Mouse (Mus musculus): Measurements from ENCODE around the gene Fam185a. TPM values are rescaled to one million over a fixed set of nuclear protein-coding genes. Genes with fewer than 3 reads are reported as not detected.

Gene Fam185a
- polyA plus RNA-seq, 1 experiment from 2014 or later, result 6.9 TPM

DNA sequence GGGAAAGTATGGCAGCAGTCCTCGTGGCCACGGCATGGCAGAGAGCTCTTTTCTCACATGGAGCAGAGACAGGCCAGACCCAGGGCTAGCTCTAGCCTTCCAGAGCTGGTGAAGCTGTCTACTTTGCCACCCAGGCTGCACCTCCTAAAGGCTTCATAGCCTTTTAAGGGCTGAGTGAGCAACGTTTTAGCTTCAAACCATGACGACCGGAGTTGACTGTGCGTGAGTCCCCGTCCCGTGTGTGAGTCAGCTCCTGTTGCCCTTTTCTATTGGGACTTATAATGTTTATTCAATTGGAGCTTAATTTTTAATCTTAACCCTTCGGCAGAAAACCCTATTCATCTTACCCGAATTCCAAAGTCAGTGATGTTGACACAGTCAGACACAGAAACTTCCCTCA lies 75.4 kb downstream of the Fam185a start:
- H3K36me3 ChIP-seq (replicated peaks; ENCODE audit: control insufficient read depth, insufficient read depth, low read depth, low read length), result no peaks in the 10 kb centered on the region
- 84% methylated on average over 10 of the region's 10 CpGs for WGBS
- no peak overlapping the region for H3K9ac ChIP-seq (replicated peaks; ENCODE audit: low read length)
- no peak overlapping the region for H3K27ac ChIP-seq (replicated peaks; ENCODE audit: low read depth, low read length)
- no peak overlapping the region for H3K4me2 ChIP-seq (ENCODE audit: low read depth, low read length)
- no peaks in the 10 kb centered on the region for H3K27me3 ChIP-seq (ENCODE audit: control insufficient read depth, insufficient read depth, low read length)
- DNase-seq (ENCODE audit: low spot score) (no peak), ATAC-seq (replicated peaks; ENCODE audit: insufficient number of reproducible peaks, low FRiP score, low TSS enrichment, low read depth) (no peak)
- no peaks in the 10 kb centered on the region for H3K4me1 ChIP-seq (ENCODE audit: control insufficient read depth, insufficient read depth, low read length)
- H3K4me3 ChIP-seq (ENCODE audit: low read depth, low read length), result no peak overlapping the region
- no peaks in the 10 kb centered on the region for H3K9me3 ChIP-seq (replicated peaks; ENCODE audit: control insufficient read depth, low read length)

DNA sequence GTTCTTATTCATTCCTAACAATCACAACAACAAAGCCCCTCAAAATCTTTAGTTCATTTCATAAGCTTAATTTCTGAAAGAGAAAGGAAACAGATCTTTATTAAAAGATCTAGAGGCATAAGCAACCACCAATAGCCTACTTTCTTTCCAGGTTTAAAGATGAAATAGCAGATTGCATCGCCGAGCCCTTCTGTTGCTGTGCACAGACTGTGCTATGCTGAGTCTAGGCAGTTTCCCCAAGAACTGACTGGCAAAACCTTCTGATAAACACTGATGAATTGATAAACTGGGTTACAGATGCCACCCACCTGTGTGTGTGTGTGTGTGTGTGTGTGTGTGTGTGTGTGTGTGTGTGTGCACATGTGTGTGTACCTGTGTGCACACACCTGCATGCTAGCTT lies 76.2 kb downstream of the Fam185a start:
- 91% methylated on average over 2 of the region's 2 CpGs for WGBS
- ATAC-seq (replicated peaks; ENCODE audit: insufficient number of reproducible peaks, low FRiP score, low TSS enrichment, low read depth), result no peak
- Histone ChIP-seq H3K4me1 (ENCODE audit: control insufficient read depth, insufficient read depth, low read length) (no peaks in the 10 kb centered on the region), H3K27me3 (ENCODE audit: control insufficient read depth, insufficient read depth, low read length) (no peaks in the 10 kb centered on the region), H3K36me3 (replicated peaks; ENCODE audit: control insufficient read depth, insufficient read depth, low read depth, low read length) (no peaks in the 10 kb centered on the region), H3K9me3 (replicated peaks; ENCODE audit: control insufficient read depth, low read length) (no peaks in the 10 kb centered on the region), H3K9ac (replicated peaks; ENCODE audit: low read length) (no peak overlapping the region), H3K4me3 (ENCODE audit: low read depth, low read length) (no peak overlapping the region), H3K4me2 (ENCODE audit: low read depth, low read length) (no peak overlapping the region), H3K27ac (replicated peaks; ENCODE audit: low read depth, low read length) (no peak overlapping the region)
- no peak for DNase-seq (ENCODE audit: low spot score)

DNA sequence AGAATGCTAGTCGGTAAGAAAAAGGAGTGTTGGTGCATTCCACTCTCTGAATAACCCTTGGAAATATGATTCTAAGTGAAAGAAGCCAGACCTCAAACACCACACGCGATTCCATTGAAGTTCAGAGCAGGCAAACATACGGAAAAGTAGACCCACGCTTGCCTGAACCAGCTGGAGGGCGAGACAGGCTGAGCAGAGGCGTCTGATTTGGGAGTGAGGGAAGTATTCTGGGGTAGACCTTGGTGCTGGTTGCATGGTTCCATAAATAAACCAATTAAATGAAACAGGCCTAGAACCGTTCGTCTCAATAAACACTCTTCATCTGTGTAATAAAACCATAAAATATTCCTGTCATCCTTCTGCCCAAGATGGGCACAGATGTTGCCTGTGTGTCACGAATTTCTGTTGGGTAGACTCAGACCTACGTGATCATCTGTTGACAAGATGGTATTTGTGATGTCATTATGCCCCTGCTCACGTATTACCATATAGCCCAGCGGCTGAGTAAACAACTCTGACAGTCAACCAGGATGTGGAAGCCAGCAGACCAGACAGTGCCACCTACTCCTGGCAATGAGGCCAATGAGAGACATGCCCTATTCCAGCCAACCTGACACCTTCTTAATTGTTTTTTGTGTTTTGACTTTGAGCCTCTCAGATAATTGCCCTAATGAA lies 78.3 kb downstream of the Fam185a start:
- H3K27ac ChIP-seq (replicated peaks; ENCODE audit: low read depth, low read length), result no peak overlapping the region
- no peak overlapping the region for H3K4me2 ChIP-seq (ENCODE audit: low read depth, low read length)
- 83% methylated on average over 13 of the region's 13 CpGs for WGBS
- H3K9ac ChIP-seq (replicated peaks; ENCODE audit: low read length), result no peak overlapping the region
- H3K9me3 ChIP-seq (replicated peaks; ENCODE audit: control insufficient read depth, low read length), result no peaks in the 10 kb centered on the region
- no peak for DNase-seq (ENCODE audit: low spot score)
- no peaks in the 10 kb centered on the region for H3K4me1 ChIP-seq (ENCODE audit: control insufficient read depth, insufficient read depth, low read length)
- no peaks in the 10 kb centered on the region for H3K27me3 ChIP-seq (ENCODE audit: control insufficient read depth, insufficient read depth, low read length)
- H3K4me3 ChIP-seq (ENCODE audit: low read depth, low read length), result no peak overlapping the region
- no peaks in the 10 kb centered on the region for H3K36me3 ChIP-seq (replicated peaks; ENCODE audit: control insufficient read depth, insufficient read depth, low read depth, low read length)
- ATAC-seq (replicated peaks; ENCODE audit: insufficient number of reproducible peaks, low FRiP score, low TSS enrichment, low read depth), result no peak

DNA sequence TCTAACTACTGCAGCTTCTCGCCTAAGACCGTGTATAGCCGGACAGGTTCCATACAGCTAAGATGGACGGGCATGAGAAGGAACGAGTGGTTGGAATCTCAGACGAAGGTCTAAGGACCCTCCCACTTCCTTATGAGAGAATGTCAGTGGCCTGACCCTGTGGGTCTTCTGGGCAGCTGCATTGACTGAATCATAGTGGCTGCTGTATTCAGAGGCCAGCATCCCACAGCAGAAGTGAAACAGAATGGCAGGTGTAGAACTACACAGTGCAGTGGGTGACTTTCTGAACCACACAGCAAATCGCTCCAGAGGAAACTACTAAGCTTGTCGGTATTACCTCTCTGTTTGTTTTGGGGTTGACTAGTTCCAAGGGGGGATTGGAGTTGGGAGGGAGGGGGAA lies 80.4 kb downstream of the Fam185a start:
- ATAC-seq (replicated peaks; ENCODE audit: insufficient number of reproducible peaks, low FRiP score, low TSS enrichment, low read depth) (no peak), DNase-seq (ENCODE audit: low spot score) (no peak)

DNA sequence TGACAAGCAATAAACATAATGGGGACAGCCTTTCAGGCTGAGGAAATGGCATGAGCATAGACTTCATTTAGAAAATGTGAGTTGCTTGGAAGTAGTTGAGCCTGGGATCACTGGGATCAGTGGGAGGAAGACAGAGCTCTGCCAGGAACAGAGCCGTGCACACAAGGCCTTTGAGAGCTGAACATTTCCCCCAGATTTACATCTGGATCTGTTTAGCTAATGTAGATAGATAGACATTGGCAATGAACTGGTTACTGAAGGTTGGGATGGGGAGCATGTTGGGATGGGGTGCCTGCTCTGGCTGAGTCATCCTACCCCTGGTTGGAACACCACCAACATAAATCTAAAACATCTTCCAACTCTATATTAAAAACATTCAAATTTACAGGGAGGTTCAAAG lies 82.1 kb downstream of the Fam185a start:
- 44% methylated on average over 1 of the region's 1 CpGs for WGBS
- no peaks in the 10 kb centered on the region for H3K36me3 ChIP-seq (replicated peaks; ENCODE audit: control insufficient read depth, insufficient read depth, low read depth, low read length)
- DNase-seq (ENCODE audit: low spot score) (no peak), ATAC-seq (replicated peaks; ENCODE audit: insufficient number of reproducible peaks, low FRiP score, low TSS enrichment, low read depth) (no peak)
- no peak overlapping the region for H3K4me2 ChIP-seq (ENCODE audit: low read depth, low read length)
- H3K9me3 ChIP-seq (replicated peaks; ENCODE audit: control insufficient read depth, low read length), result no peaks in the 10 kb centered on the region
- H3K27me3 ChIP-seq (ENCODE audit: control insufficient read depth, insufficient read depth, low read length), result no peaks in the 10 kb centered on the region
- H3K9ac ChIP-seq (replicated peaks; ENCODE audit: low read length), result no peak overlapping the region
- H3K4me1 ChIP-seq (ENCODE audit: control insufficient read depth, insufficient read depth, low read length), result no peaks in the 10 kb centered on the region
- H3K27ac ChIP-seq (replicated peaks; ENCODE audit: low read depth, low read length), result no peak overlapping the region
- H3K4me3 ChIP-seq (ENCODE audit: low read depth, low read length), result no peak overlapping the region

More for the DNA sequence above, 80.4 kb downstream of the Fam185a start:
- no peaks in the 10 kb centered on the region for H3K4me1 ChIP-seq (ENCODE audit: control insufficient read depth, insufficient read depth, low read length)
- 81% methylated on average over 8 of the region's 8 CpGs for WGBS
- H3K9ac ChIP-seq (replicated peaks; ENCODE audit: low read length), result no peak overlapping the region
- H3K9me3 ChIP-seq (replicated peaks; ENCODE audit: control insufficient read depth, low read length), result no peaks in the 10 kb centered on the region
- no peak overlapping the region for H3K4me2 ChIP-seq (ENCODE audit: low read depth, low read length)
- no peak overlapping the region for H3K4me3 ChIP-seq (ENCODE audit: low read depth, low read length)
- no peaks in the 10 kb centered on the region for H3K27me3 ChIP-seq (ENCODE audit: control insufficient read depth, insufficient read depth, low read length)
- no peak overlapping the region for H3K27ac ChIP-seq (replicated peaks; ENCODE audit: low read depth, low read length)
- no peaks in the 10 kb centered on the region for H3K36me3 ChIP-seq (replicated peaks; ENCODE audit: control insufficient read depth, insufficient read depth, low read depth, low read length)

DNA sequence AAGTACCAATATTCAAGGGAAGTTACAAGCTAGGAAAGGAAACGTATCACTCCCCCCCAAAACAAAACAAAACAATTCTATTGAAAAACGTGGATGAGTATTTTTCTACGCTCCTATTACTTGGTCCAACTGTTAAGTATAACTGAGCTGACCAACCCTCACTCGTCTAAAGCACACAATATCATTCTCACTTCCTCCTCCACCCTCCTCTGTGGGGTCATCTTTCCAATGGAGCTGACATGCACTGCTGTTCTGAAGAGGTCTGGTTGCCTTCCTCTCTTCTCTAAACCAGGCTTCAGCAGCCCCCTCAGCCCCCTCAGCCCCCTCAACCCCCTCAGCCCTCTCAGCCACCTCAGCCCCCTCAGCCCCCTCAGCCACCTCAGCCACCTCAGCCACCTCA lies 85.0 kb downstream of the Fam185a start:
- H3K4me2 ChIP-seq (ENCODE audit: low read depth, low read length), result no peak overlapping the region
- no peaks in the 10 kb centered on the region for H3K4me1 ChIP-seq (ENCODE audit: control insufficient read depth, insufficient read depth, low read length)
- no peak overlapping the region for H3K4me3 ChIP-seq (ENCODE audit: low read depth, low read length)
- DNase-seq (ENCODE audit: low spot score) (no peak), ATAC-seq (replicated peaks; ENCODE audit: insufficient number of reproducible peaks, low FRiP score, low TSS enrichment, low read depth) (no peak)
- no peak overlapping the region for H3K9ac ChIP-seq (replicated peaks; ENCODE audit: low read length)
- no peaks in the 10 kb centered on the region for H3K36me3 ChIP-seq (replicated peaks; ENCODE audit: control insufficient read depth, insufficient read depth, low read depth, low read length)
- H3K27me3 ChIP-seq (ENCODE audit: control insufficient read depth, insufficient read depth, low read length), result no peaks in the 10 kb centered on the region
- no peaks in the 10 kb centered on the region for H3K9me3 ChIP-seq (replicated peaks; ENCODE audit: control insufficient read depth, low read length)
- 81% methylated on average over 4 of the region's 4 CpGs for WGBS
- no peak overlapping the region for H3K27ac ChIP-seq (replicated peaks; ENCODE audit: low read depth, low read length)

DNA sequence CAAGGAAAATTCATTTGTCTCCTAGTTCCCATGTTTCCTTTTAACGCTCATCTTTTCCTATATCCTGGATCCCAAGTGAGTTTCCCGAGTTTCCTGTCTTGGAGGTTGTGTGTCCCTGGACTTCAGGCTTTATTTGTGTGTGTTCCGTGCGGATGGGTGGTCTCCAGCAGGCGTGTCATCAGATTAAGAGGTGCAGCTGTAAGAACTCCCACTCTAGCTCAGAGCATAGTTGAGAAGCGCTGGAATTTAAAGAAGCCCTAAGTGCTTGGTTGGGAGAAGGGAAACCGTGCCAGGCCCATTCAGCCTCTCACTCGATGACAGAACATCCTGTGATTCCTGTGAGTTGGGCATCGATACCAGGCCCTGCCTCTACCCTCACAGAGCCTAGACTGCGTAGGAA lies 88.6 kb downstream of the Fam185a start:
- Histone ChIP-seq H3K36me3 (replicated peaks; ENCODE audit: control insufficient read depth, insufficient read depth, low read depth, low read length) (no peaks in the 10 kb centered on the region), H3K9me3 (replicated peaks; ENCODE audit: control insufficient read depth, low read length) (no peaks in the 10 kb centered on the region), H3K4me3 (ENCODE audit: low read depth, low read length) (no peak overlapping the region), H3K27ac (replicated peaks; ENCODE audit: low read depth, low read length) (no peak overlapping the region), H3K9ac (replicated peaks; ENCODE audit: low read length) (no peak overlapping the region), H3K4me1 (ENCODE audit: control insufficient read depth, insufficient read depth, low read length) (no peaks in the 10 kb centered on the region), H3K27me3 (ENCODE audit: control insufficient read depth, insufficient read depth, low read length) (no peaks in the 10 kb centered on the region), H3K4me2 (ENCODE audit: low read depth, low read length) (no peak overlapping the region)
- ATAC-seq (replicated peaks; ENCODE audit: insufficient number of reproducible peaks, low FRiP score, low TSS enrichment, low read depth) (no peak), DNase-seq (ENCODE audit: low spot score) (no peak)
- WGBS, result 72% methylated on average over 10 of the region's 10 CpGs

DNA sequence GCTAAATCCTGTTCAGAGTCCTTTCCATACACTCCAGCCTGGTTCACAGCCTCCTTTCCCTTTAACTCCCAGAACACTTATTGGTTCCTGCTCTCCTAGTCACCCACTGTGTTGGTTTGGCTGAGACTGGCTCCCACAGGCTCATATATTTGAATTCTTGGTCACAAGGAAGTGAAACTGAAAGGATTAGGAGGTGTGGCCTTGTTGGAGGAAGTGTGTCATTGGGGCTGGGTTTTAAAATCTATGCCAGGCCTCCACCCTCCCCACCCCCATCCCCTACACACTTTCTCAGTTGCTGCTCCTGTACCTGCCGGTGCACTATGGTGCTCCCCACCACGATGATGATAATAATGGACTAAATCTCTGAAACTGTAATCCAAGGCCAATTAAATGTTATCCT lies 92.8 kb downstream of the Fam185a start:
- ATAC-seq (replicated peaks; ENCODE audit: insufficient number of reproducible peaks, low FRiP score, low TSS enrichment, low read depth), result no peak
- 93% methylated on average over 2 of the region's 2 CpGs for WGBS
- Histone ChIP-seq H3K4me3 (ENCODE audit: low read depth, low read length) (no peak overlapping the region), H3K4me2 (ENCODE audit: low read depth, low read length) (no peak overlapping the region), H3K9me3 (replicated peaks; ENCODE audit: control insufficient read depth, low read length) (no peaks in the 10 kb centered on the region), H3K36me3 (replicated peaks; ENCODE audit: control insufficient read depth, insufficient read depth, low read depth, low read length) (no peaks in the 10 kb centered on the region), H3K27ac (replicated peaks; ENCODE audit: low read depth, low read length) (no peak overlapping the region), H3K9ac (replicated peaks; ENCODE audit: low read length) (no peak overlapping the region), H3K27me3 (ENCODE audit: control insufficient read depth, insufficient read depth, low read length) (no peaks in the 10 kb centered on the region), H3K4me1 (ENCODE audit: control insufficient read depth, insufficient read depth, low read length) (no peaks in the 10 kb centered on the region)
- DNase-seq (ENCODE audit: low spot score), result no peak
